Mouse (Mus musculus) kidney, embryonic 15.5 days (tissue): ENCODE data around the gene Sptbn4. TPM values are rescaled to one million over a fixed set of nuclear protein-coding genes. Genes with fewer than 3 reads are reported as not detected.

ENCODE experiments used
- ATAC-seq: fragments of 200-750 bp; cut with Nextera tagmentation; replicated peaks from 2 replicates; pipeline ENCODE4 v1.8.0; 2017; ENCODE audit warnings: moderate TSS enrichment; ENCODE audit not compliant: low FRiP score
- H3K27ac ChIP-seq: fragments of 300-500 bp; sonication (generic); 2 replicates; pipeline ENCODE4 v1.5.1; 2015; ENCODE audit warnings: mild to moderate bottlenecking, inconsistent platforms
- H3K27me3 ChIP-seq: fragments of 300-500 bp; sonication (generic); 2 replicates; pipeline ENCODE4 v1.6.1; 2015; ENCODE audit warnings: inconsistent platforms
- H3K36me3 ChIP-seq: fragments of 300-500 bp; sonication (generic); 2 replicates; pipeline ENCODE4 v1.6.1; 2015; ENCODE audit warnings: inconsistent platforms
- H3K4me1 ChIP-seq: fragments of 300-500 bp; sonication (generic); 2 replicates; pipeline ENCODE4 v1.6.1; 2015; ENCODE audit warnings: inconsistent platforms
- H3K4me2 ChIP-seq: fragments of 300-500 bp; sonication (generic); 2 replicates; pipeline ENCODE4 v1.6.1; 2015; ENCODE audit warnings: moderate library complexity, mild to moderate bottlenecking, inconsistent platforms
- H3K4me3 ChIP-seq: fragments of 300-500 bp; sonication (generic); replicated peaks from 2 replicates; pipeline ENCODE4 v1.5.1; 2015; ENCODE audit warnings: mild to moderate bottlenecking, inconsistent platforms
- H3K9ac ChIP-seq: fragments of 300-500 bp; sonication (generic); 2 replicates; pipeline ENCODE4 v1.6.1; 2015; ENCODE audit warnings: mild to moderate bottlenecking, inconsistent platforms
- H3K9me3 ChIP-seq: fragments of 300-500 bp; sonication (generic); replicated peaks from 2 replicates; pipeline ENCODE4 v1.6.1; 2016; ENCODE audit warnings: inconsistent platforms
- WGBS: fragments of 180-500 bp; shearing (Covaris S2); methylation state at CpG from one replicate; pipeline ENCODE4 v1.1.7; 2015; ENCODE audit warnings: mixed read lengths; 5-methylcytosine and 5-hydroxymethylcytosine counted together
- polyA plus RNA-seq: library from polyadenylated mRNA; unstranded; fragments of >200 nt; fragmentation: Nextera tagmentation; extraction: Ambion mirVana; gene quantifications from 2 replicates; pipeline ENCODE4 v1.2.1, GENCODE M21; 2015

Gene Sptbn4
- polyA plus RNA-seq, 1 experiment from 2014 or later, result 0.39 TPM

DNA sequence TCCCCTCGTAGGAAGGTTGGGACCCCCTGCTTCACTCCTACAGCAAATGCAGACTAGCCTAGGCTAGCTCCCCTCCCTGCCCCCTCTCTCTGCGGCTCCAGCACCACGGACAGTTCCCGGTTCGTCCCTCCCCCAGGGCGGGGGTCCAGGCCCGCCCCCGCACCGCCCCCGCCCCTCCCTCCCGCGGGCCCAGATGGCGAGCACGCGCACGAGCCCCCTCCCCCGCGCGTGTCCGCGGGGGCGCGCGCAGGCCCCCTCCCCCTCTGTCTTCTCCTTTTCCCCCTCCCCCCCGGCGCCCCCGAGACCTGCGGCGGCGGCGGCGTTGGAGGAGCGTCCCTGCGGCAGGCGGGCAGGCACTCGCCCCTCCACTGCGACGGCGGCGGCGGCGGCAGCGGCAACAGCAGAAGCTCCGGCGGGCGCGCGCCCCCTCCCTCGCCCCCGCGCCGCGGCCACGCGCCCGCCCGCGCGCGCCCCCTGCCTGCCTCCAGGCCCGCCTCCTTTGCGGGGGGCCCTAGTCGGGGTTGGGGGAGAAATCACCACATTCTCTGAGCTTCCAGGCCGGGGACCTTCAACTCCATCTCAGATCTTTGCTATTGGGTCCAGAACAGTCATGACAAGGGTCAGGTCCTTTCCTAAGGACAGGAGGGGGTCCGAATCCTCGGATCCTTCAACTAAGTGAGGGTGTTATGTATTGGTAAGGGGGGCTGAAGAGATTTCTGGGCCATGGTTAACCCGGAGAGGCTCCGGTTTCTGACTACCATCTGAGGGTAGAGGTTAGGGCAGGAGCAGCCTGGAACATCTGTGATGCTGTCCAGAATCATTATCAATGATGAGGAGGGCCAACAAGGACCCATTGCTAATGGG lies 51.1 kb downstream of the Sptbn4 start:
- H3K27me3 ChIP-seq, result peaks cover 93% of the 10 kb centered on the region
- peak overlapping the region; percentile 51 for H3K4me3 ChIP-seq
- no peaks in the 10 kb centered on the region for H3K36me3 ChIP-seq
- H3K4me1 ChIP-seq, result peaks cover 21% of the 10 kb centered on the region
- WGBS, result 2% methylated on average over 49 of the region's 68 CpGs
- H3K27ac ChIP-seq, result no peak overlapping the region
- peak; percentile 38; the same call in 1 of the 2 replicates for ATAC-seq
- no peaks in the 10 kb centered on the region for H3K9me3 ChIP-seq
- H3K9ac ChIP-seq, result peak overlapping the region; percentile 26; the same call in 1 of the 2 replicates
- H3K4me2 ChIP-seq, result peak overlapping the region; percentile 86

DNA sequence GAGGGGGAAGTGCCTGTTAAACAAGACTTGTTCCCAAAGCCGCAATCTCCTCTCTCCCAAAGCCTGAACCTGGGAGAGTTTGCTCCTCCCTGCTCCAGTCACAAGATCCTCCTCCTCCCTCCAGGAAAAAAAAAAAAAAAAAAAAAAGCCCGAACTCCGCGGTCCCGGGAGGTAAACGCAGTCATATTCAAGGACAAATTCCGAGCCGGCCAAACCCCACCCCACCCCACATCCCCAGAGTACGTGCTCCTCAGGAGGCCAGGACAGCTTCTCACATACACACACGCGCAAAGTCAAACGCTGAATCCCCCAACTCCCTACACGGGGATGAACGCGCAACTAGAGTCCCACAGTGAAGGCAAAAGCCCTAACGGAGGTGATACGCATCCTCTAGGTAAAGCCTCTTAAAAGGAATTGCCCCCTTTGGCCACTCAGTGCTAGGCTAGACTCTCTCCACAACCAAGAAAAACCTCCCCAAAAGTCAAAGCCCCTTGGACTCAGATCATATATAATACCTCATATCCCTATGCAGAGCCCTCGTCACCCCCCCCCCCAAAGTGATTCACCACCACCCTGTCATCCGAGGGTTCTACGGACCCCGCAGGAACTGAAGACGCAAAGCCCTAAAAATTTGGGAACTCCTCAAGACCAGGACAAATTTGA lies 51.8 kb downstream of the Sptbn4 start:
- Histone ChIP-seq H3K9ac (no peak overlapping the region), H3K27ac (no peak overlapping the region), H3K4me1 (peaks cover 21% of the 10 kb centered on the region), H3K4me3 (peak overlapping the region; percentile 51), H3K9me3 (no peaks in the 10 kb centered on the region), H3K36me3 (no peaks in the 10 kb centered on the region), H3K27me3 (peaks cover 93% of the 10 kb centered on the region), H3K4me2 (peak overlapping the region; percentile 86)
- WGBS, result 1% methylated on average over 22 of the region's 22 CpGs
- ATAC-seq, result no peak

DNA sequence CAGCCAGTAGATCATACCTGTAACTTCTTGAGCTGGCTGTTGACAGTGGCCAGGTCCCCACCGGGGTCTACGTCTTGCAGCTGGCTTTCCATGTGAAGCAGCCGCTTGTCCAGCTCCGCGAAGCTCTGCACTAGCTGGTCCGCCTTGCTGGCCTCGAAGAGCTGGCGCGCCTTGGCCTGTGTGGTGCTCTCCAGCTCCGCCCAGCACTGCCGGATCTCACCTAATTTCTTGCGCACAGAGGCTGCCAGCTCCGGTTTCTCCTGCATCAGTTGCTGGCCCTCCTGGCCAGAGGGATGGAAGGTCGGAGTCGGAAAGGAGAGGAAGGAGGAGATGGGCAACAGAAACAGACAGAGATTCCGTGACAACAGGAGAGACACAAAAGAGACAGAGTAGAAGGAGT lies 56.1 kb downstream of the Sptbn4 start:
- peaks cover 72% of the 10 kb centered on the region for H3K27me3 ChIP-seq
- 39% methylated on average over 16 of the region's 16 CpGs for WGBS
- H3K4me3 ChIP-seq, result no peak overlapping the region
- no peak overlapping the region for H3K27ac ChIP-seq
- H3K4me1 ChIP-seq, result peaks cover 9% of the 10 kb centered on the region
- no peaks in the 10 kb centered on the region for H3K36me3 ChIP-seq
- H3K4me2 ChIP-seq, result no peak overlapping the region
- H3K9ac ChIP-seq, result no peak overlapping the region
- no peaks in the 10 kb centered on the region for H3K9me3 ChIP-seq
- ATAC-seq, result no peak

DNA sequence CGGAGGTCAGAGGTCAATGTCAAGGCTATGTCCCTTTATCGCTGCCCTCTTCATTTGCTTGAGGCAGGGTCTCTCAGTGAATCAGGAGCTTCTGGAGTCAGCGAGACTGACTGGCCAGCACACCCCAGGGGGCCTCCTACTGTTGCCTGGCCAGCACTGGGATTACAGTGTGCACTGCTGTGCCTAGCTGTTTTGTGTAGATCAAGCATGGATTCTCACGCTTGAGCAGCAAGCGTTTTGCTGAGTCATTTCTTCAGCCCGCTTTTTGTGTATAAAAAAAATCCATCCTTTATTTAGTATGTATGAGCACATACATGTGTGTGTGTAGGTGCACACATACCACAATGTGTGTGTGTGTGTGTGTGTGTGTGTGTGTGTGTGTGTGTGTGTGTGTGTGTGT lies 58.3 kb downstream of the Sptbn4 start:
- no peaks in the 10 kb centered on the region for H3K36me3 ChIP-seq
- no peak overlapping the region for H3K4me3 ChIP-seq
- peaks cover 50% of the 10 kb centered on the region for H3K27me3 ChIP-seq
- no peak overlapping the region for H3K27ac ChIP-seq
- H3K9ac ChIP-seq, result no peak overlapping the region
- 69% methylated on average over 6 of the region's 6 CpGs for WGBS
- H3K4me1 ChIP-seq, result peaks cover 4% of the 10 kb centered on the region; the same call in 1 of the 2 replicates
- no peaks in the 10 kb centered on the region for H3K9me3 ChIP-seq
- no peak overlapping the region for H3K4me2 ChIP-seq
- no peak for ATAC-seq

DNA sequence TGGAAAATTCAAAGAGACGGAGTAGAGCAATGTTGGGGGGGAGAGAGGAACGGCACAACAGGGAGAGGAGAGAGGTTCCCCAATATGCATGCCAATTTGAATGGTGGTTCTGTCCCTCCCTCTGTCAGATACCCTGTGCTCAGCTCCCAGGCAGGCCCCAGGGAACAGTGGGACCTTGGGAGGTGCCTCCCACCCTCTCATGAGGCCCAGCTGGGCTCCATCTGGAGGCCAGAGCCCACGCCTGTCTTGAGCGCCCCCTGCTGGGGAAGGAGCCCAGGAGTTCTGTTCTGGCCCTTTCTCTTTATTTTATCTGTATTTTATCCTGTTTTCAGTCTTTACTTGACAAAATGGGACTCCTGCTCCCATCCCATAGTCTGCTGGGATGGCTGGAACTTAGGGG lies 62.8 kb downstream of the Sptbn4 start:
- H3K4me2 ChIP-seq, result no peak overlapping the region
- peaks cover 4% of the 10 kb centered on the region; the same call in 1 of the 2 replicates for H3K4me1 ChIP-seq
- H3K27ac ChIP-seq, result no peak overlapping the region
- peaks cover 24% of the 10 kb centered on the region; the same call in 1 of the 2 replicates for H3K27me3 ChIP-seq
- H3K4me3 ChIP-seq, result no peak overlapping the region
- H3K9me3 ChIP-seq, result no peaks in the 10 kb centered on the region
- ATAC-seq, result 0 out of 2 replicates have a peak, but pooled peaks have one; percentile 67
- H3K36me3 ChIP-seq, result no peaks in the 10 kb centered on the region
- WGBS, result 37% methylated on average over 4 of the region's 4 CpGs
- H3K9ac ChIP-seq, result no peak overlapping the region

DNA sequence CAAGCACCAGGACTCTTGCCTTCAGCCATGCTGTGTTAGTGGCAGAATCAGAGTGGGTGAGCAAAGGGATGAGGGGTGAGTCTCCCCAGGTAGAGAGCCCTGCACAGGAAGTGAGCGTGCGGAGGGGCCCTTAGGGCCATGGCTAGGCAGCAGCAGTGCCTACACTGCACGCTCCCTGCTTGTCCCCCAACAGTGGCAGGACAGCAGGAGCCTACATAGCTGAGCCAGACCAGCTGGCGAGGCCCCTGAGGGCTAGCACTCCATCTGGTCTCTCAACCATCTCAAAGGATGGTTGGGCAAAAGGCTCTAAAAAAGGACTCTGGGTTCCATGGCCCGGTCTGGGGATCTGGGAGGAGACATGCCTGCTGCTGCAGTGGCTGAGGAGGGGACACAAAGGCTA lies 63.4 kb downstream of the Sptbn4 start:
- no peak for ATAC-seq
- Histone ChIP-seq H3K9me3 (no peaks in the 10 kb centered on the region), H3K9ac (no peak overlapping the region), H3K27me3 (peaks cover 28% of the 10 kb centered on the region), H3K4me1 (peaks cover 4% of the 10 kb centered on the region; the same call in 1 of the 2 replicates), H3K4me3 (no peak overlapping the region), H3K27ac (no peak overlapping the region), H3K4me2 (no peak overlapping the region), H3K36me3 (no peaks in the 10 kb centered on the region)
- 72% methylated on average over 5 of the region's 5 CpGs for WGBS

DNA sequence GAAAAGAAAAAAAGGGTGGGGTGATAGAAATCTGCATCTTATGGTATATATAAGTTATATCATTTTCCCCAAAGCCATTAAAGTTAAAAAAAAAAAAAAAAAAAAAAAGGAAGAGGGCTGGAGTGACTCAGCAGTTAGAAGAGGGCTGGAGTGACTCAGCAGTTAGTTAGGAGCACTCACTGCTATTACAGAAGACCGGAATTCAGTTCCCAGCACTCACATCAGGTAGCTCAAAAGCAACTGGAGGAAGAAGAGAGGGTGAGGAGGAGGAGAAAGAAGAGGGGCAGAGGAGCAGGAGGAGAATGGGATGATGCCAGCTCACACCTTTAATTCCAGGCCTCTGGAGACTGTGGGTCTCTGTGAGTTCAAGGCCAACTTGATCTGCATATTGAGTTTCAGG lies 64.3 kb downstream of the Sptbn4 start:
- Histone ChIP-seq H3K9ac (no peak overlapping the region), H3K9me3 (no peaks in the 10 kb centered on the region), H3K27ac (no peak overlapping the region), H3K27me3 (peaks cover 27% of the 10 kb centered on the region; the same call in 1 of the 2 replicates), H3K4me3 (no peak overlapping the region), H3K4me1 (peaks cover 4% of the 10 kb centered on the region; the same call in 1 of the 2 replicates), H3K4me2 (no peak overlapping the region), H3K36me3 (no peaks in the 10 kb centered on the region)
- WGBS, result 90% methylated on average over 1 of the region's 1 CpGs
- ATAC-seq, result no peak

DNA sequence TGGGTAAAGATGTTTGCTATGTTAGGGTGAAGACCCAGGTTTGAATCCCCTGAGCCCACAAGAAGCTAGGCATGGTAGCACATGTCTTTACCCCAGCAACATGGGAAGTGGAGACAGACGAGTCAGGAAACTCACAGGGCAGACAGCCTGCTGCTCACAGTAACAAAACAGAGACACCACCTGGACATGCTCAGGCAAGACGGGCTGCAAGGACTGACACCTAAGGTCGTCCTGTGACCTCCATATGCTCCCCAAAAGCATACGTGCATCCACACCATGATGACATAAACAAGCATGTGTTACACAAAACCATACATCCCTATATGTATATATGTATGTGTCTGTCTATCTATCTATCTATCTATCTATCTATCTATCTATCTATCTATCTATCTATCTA lies 65.9 kb downstream of the Sptbn4 start:
- no peak overlapping the region for H3K9ac ChIP-seq
- 51% methylated on average over 4 of the region's 4 CpGs for WGBS
- no peak overlapping the region for H3K27ac ChIP-seq
- no peaks in the 10 kb centered on the region for H3K36me3 ChIP-seq
- H3K27me3 ChIP-seq, result peaks cover 37% of the 10 kb centered on the region
- ATAC-seq, result no peak
- H3K4me1 ChIP-seq, result peaks cover 4% of the 10 kb centered on the region; the same call in 1 of the 2 replicates
- H3K9me3 ChIP-seq, result no peaks in the 10 kb centered on the region
- H3K4me2 ChIP-seq, result no peak overlapping the region
- no peak overlapping the region for H3K4me3 ChIP-seq

DNA sequence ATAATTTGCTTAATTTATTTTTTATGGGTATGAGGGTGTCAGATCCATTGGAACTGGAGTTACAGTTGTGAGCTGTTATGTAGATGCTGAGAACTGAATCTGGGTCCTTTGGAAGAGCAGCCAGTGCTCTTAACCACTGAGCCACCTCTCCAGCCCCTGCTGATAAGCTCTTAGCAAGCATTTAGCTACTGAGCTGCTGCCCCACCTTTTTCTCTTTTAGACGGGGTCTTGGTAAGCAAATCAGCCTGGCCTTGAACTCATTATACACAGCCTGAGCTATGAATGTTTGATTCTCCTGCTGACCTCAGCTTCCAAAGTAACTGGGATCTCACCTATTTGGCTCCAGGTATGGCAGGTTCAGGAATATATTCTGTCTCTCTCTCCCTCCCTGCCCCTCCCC lies 66.5 kb downstream of the Sptbn4 start:
- peaks cover 4% of the 10 kb centered on the region; the same call in 1 of the 2 replicates for H3K4me1 ChIP-seq
- WGBS, result 32% methylated on average over 1 of the region's 1 CpGs
- H3K27me3 ChIP-seq, result peaks cover 43% of the 10 kb centered on the region
- no peak overlapping the region for H3K4me2 ChIP-seq
- no peaks in the 10 kb centered on the region for H3K36me3 ChIP-seq
- H3K27ac ChIP-seq, result no peak overlapping the region
- H3K9ac ChIP-seq, result no peak overlapping the region
- no peaks in the 10 kb centered on the region for H3K9me3 ChIP-seq
- ATAC-seq, result no peak
- H3K4me3 ChIP-seq, result no peak overlapping the region

DNA sequence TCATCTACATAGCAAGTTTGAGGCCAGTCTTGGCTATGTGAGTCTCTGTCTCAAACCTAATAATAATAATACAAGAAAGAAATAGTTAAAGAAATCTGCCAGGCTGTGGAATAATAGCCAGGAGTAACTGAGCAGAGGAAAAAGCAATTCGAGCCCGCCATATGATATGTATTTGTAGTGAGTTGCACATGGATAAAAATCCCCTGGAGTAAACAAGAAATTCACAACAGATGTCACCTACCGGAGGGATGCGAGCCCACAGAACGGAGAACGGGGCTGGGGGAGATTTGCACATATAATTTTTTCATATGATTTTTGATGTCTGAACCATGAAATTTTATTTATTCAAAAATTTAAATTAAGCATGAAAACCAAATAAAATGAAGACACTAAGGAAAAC lies 67.7 kb downstream of the Sptbn4 start:
- peaks cover 53% of the 10 kb centered on the region for H3K27me3 ChIP-seq
- no peak overlapping the region for H3K4me3 ChIP-seq
- peaks cover 7% of the 10 kb centered on the region; the same call in 1 of the 2 replicates for H3K4me1 ChIP-seq
- no peak overlapping the region for H3K27ac ChIP-seq
- 87% methylated on average over 6 of the region's 6 CpGs for WGBS
- H3K4me2 ChIP-seq, result no peak overlapping the region
- no peaks in the 10 kb centered on the region for H3K9me3 ChIP-seq
- ATAC-seq, result no peak
- H3K9ac ChIP-seq, result no peak overlapping the region
- H3K36me3 ChIP-seq, result no peaks in the 10 kb centered on the region

DNA sequence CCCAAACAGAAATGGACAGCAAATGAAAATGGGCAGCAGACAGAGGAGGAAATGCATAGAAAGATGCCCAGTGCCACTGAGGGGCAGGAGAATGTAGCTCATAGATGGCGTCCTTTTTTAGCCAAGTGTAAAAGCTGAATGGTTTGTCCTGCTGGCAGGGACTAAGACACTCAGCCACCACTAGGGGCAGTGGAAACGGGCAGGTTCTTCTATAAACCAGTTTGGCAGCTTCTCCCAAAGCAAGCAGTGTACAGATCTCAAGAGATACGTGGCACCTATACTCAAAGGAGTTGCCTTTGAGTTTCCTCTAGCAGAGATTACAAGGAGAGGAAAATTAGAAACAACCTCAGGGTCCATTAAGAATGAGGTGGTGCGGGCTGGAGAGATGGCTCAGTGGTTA lies 69.1 kb downstream of the Sptbn4 start:
- 20% methylated on average over 4 of the region's 4 CpGs for WGBS
- Histone ChIP-seq H3K4me2 (no peak overlapping the region), H3K4me3 (no peak overlapping the region)

DNA sequence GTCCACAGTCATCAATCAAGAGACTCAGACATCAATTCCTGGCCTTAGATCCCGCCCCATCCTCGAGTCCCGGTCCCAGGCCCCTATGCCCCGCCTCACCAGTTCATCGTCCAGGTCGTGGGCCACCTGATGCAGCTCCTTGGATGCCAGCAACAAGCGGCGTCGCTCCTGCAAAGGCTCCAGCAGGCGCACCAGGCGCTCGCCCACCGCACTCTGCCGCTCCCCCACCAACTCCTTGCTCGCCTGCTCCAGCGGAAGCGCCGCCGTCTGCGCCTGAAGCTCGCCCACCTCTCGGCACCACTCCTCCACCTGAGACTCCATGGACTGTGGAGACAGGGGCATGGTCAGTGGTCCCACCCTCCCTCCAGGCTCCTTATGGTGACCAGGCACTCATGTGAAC lies 72.2 kb downstream of the Sptbn4 start:
- Histone ChIP-seq H3K4me1 (peaks cover 10% of the 10 kb centered on the region), H3K9me3 (peaks cover 3% of the 10 kb centered on the region; the same call in 1 of the 2 replicates), H3K36me3 (no peaks in the 10 kb centered on the region), H3K27me3 (peaks cover 90% of the 10 kb centered on the region), H3K4me2 (peak overlapping the region; percentile 36), H3K9ac (no peak overlapping the region), H3K4me3 (peak overlapping the region; percentile 16), H3K27ac (no peak overlapping the region)
- no peak for ATAC-seq
- under 1% methylated on average over 22 of the region's 22 CpGs for WGBS

More for the DNA sequence above, 69.1 kb downstream of the Sptbn4 start:
- peaks cover 3% of the 10 kb centered on the region; the same call in 1 of the 2 replicates for H3K9me3 ChIP-seq
- ATAC-seq, result no peak
- no peak overlapping the region for H3K9ac ChIP-seq
- H3K36me3 ChIP-seq, result no peaks in the 10 kb centered on the region
- H3K4me1 ChIP-seq, result peaks cover 3% of the 10 kb centered on the region; the same call in 1 of the 2 replicates
- peaks cover 66% of the 10 kb centered on the region for H3K27me3 ChIP-seq
- H3K27ac ChIP-seq, result no peak overlapping the region
